Comparison of ENCODE assay signal across 9 mouse cellular contexts in the genomic region with DNA sequence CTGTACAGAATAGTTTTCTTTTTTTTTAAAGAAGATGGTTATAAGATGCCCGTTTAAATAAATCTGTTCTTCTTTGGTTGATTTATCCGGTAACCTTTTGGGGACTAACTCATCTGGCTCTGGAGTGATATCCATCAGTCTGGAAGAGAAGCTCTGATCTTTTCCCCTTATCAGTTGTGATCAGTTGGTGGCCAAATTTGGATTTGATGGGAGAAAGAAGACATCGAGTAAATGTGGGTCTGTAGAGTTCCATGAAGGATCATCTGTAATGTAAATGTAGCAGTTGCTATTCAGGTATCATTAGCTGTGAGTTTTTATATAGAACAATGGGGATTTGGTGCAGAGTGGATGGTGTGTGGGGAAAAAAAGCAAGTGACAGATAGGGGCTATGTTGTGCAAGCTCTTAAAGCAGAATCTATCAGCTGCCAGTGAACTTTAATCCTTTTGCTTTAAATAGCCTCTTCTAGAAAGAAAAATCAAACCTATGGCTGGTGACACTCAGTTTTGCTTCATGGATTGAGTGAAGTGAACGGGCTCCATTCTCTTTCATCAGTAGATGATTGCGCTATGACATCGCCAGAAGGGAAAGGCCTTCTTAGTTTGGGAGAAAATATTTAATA. TPM values are rescaled to one million over a fixed set of nuclear protein-coding genes. Genes with fewer than 3 reads are reported as not detected.
DNase-seq lines count a peak whose midpoint lies in the region; ATAC-seq and TF ChIP-seq lines count a peak whose summit lies in the region.
"Had no signal": no experiment of that assay in that cellular context is flagged by ENCODE, and none has a peak within 500 bp of the region (broad histone marks: within the 10 kb centered on the region; RNA-seq: fewer than 3 reads in every experiment).

No protein-coding gene starts in this region.

- ATAC-seq in forebrain, embryonic 14.5 days: no peak
- ATAC-seq in liver, embryonic 14.5 days (ENCODE audit: insufficient read depth): no peak

- 34% methylated on average over 6 of the region's 6 CpGs for WGBS in forebrain, embryonic 14.5 days
- 30% methylated on average over 6 of the region's 6 CpGs for WGBS in liver, embryonic 14.5 days (ENCODE audit: insufficient replicate concordance)

- H3K27me3 ChIP-seq in forebrain, embryonic 14.5 days (replicated peaks; ENCODE audit: control insufficient read depth, insufficient read depth, low read length): no peaks in the 10 kb centered on the region
- no peaks in the 10 kb centered on the region for H3K27me3 ChIP-seq in liver, embryonic 14.5 days (ENCODE audit: control insufficient read depth, insufficient read depth, low read length)

- TF ChIP-seq CTCF in gastrocnemius, adult 2 months (IDR thresholded peaks at IDR 0.05): no peak
- no peak for TF ChIP-seq CTCF in liver, embryonic 14.5 days (IDR thresholded peaks at IDR 0.05; ENCODE audit: low read depth)

- peak overlapping the region; percentile 98 for H3K27ac ChIP-seq in gastrocnemius, adult 2 months
- no peak overlapping the region for H3K27ac ChIP-seq in forebrain, embryonic 14.5 days (ENCODE audit: low read depth, low read length)
- H3K27ac ChIP-seq in liver, embryonic 14.5 days: peak overlapping the region; percentile 73

- H3K9ac ChIP-seq in forebrain, embryonic 14.5 days (ENCODE audit: low read length): peak overlapping the region; percentile 88
- peak overlapping the region; percentile 89 for H3K9ac ChIP-seq in liver, embryonic 14.5 days (replicated peaks)

- H3K9me3 ChIP-seq in forebrain, embryonic 14.5 days (replicated peaks; ENCODE audit: control insufficient read depth, low read length): no peaks in the 10 kb centered on the region
- no peaks in the 10 kb centered on the region for H3K9me3 ChIP-seq in liver, embryonic 14.5 days (ENCODE audit: control insufficient read depth, low read length)

- peak overlapping the region; percentile 89 for H3K4me3 ChIP-seq in gastrocnemius, adult 2 months
- peak overlapping the region; percentile 72 for H3K4me3 ChIP-seq in forebrain, embryonic 14.5 days (ENCODE audit: low read depth, low read length)
- H3K4me3 ChIP-seq in liver, embryonic 14.5 days (ENCODE audit: insufficient read depth in 1 of 2, low read depth in 2 of 2, low read length in 2 of 2): peak overlapping the region; percentile 85 to 98

- DNase-seq in gastrocnemius, adult 2 months: no peak
- no peak for DNase-seq in gastrocnemius, postnatal 10 days
- DNase-seq in 416B (ENCODE audit: low read depth): peak; percentile 24
- peak; percentile 5 for DNase-seq in forebrain, embryonic 14.5 days (ENCODE audit: low spot score)
- no peak for DNase-seq in liver, embryonic 14.5 days (ENCODE audit: low read depth in 3 of 3, low spot score in 3 of 3)
- no peak for DNase-seq in yolk sac, embryonic 10.5 days (ENCODE audit: low spot score)
- DNase-seq in gastrocnemius, adult 18-20 months (ENCODE audit: low spot score): no peak
- DNase-seq in layer of hippocampus, postnatal 25 days (ENCODE audit: extremely low spot score in 1 of 2, low spot score in 1 of 2): no peak

- H3K36me3 ChIP-seq in forebrain, embryonic 14.5 days (ENCODE audit: control insufficient read depth, insufficient read depth, low read length): no peaks in the 10 kb centered on the region
- peaks cover 7% of the 10 kb centered on the region for H3K36me3 ChIP-seq in liver, embryonic 14.5 days (replicated peaks; ENCODE audit: control insufficient read depth, insufficient read depth, low read depth)

- intact Hi-C loops in gastrocnemius, adult 2 months (cut with DNase I): no loop called here

- peak overlapping the region; percentile 80 for H3K4me2 ChIP-seq in forebrain, embryonic 14.5 days (ENCODE audit: low read length)
- peak overlapping the region; percentile 93 for H3K4me2 ChIP-seq in liver, embryonic 14.5 days (ENCODE audit: low read depth)

- H3K4me1 ChIP-seq in forebrain, embryonic 14.5 days (ENCODE audit: control insufficient read depth, insufficient read depth, low read length): peaks cover 10% of the 10 kb centered on the region
- peaks cover 28 to 31% of the 10 kb centered on the region in 2 experiments for H3K4me1 ChIP-seq in liver, embryonic 14.5 days (replicated peaks; ENCODE audit: control insufficient read depth in 2 of 2, insufficient read depth in 2 of 2, low read length in 1 of 2)

- no peak for TF ChIP-seq EP300 in liver, embryonic 14.5 days (IDR thresholded peaks at IDR 0.05; ENCODE audit: low read depth)

RNA-seq across cellular contexts. Expression of a gene that starts 1.1 kb away (rescaled TPM):
- total RNA-seq in gastrocnemius, adult 2 months (2021): 10 to 100 TPM; 16.8 to 17.6 TPM
- total RNA-seq in gastrocnemius, postnatal 10 days (2021): 10 to 100 TPM; 20.5 to 27.2 TPM
- polyA plus RNA-seq in forebrain, embryonic 14.5 days (2014; fragmentation: Nextera tagmentation; extraction: Ambion mirVana): 15.9 and 18.9 TPM in 2 replicates
- polyA plus RNA-seq in liver, embryonic 14.5 days (2012; rRNA removed): 36.6 and 42.5 TPM in 2 replicates
- polyA plus RNA-seq in liver, embryonic 14.5 days (2014; fragmentation: Nextera tagmentation; extraction: Ambion mirVana): 25.8 and 28.5 TPM in 2 replicates
- total RNA-seq in gastrocnemius, adult 18-20 months (2021): 10 to 100 TPM; 14.9 to 17.5 TPM
- total RNA-seq in layer of hippocampus, postnatal 25 days (2021): 10 to 100 TPM; 39.7 to 48.8 TPM

RNA-seq across cellular contexts. Expression of a gene that starts 10.8 kb away (rescaled TPM):
- total RNA-seq in gastrocnemius, adult 2 months (2021): 10 to 100 TPM; 40.9 to 41.5 TPM
- total RNA-seq in gastrocnemius, postnatal 10 days (2021): 10 to 100 TPM; 38.7 to 43.0 TPM
- polyA plus RNA-seq in forebrain, embryonic 14.5 days (2014; fragmentation: Nextera tagmentation; extraction: Ambion mirVana): 18.9 and 22.8 TPM in 2 replicates
- polyA plus RNA-seq in liver, embryonic 14.5 days (2012; rRNA removed): 8.3 and 13.2 TPM in 2 replicates
- polyA plus RNA-seq in liver, embryonic 14.5 days (2014; fragmentation: Nextera tagmentation; extraction: Ambion mirVana): 18.9 and 19.4 TPM in 2 replicates
- 10 to 100 TPM; 37.0 to 41.0 TPM for total RNA-seq in gastrocnemius, adult 18-20 months (2021)
- total RNA-seq in layer of hippocampus, postnatal 25 days (2021): 10 to 100 TPM; 60.8 to 64.6 TPM

RNA-seq across cellular contexts. Expression of a gene that starts 47.1 kb away (rescaled TPM):
- total RNA-seq in gastrocnemius, adult 2 months (2021): 1 to 10 TPM in 1 of 2 experiments, under 1 TPM in 1; 0.79 to 1.4 TPM
- total RNA-seq in gastrocnemius, postnatal 10 days (2021): under 1 TPM; 0.65 to 0.87 TPM
- not detected in 2 replicates for polyA plus RNA-seq in forebrain, embryonic 14.5 days (2014; fragmentation: Nextera tagmentation; extraction: Ambion mirVana)
- 0.17 TPM in 2 replicates for polyA plus RNA-seq in liver, embryonic 14.5 days (2012; rRNA removed)
- polyA plus RNA-seq in liver, embryonic 14.5 days (2014; fragmentation: Nextera tagmentation; extraction: Ambion mirVana): not detected in 2 replicates
- total RNA-seq in gastrocnemius, adult 18-20 months (2021): 1 to 10 TPM; 1.1 to 1.2 TPM
- 1 to 10 TPM in 1 of 2 experiments, under 1 TPM in 1; 0.59 to 1.2 TPM for total RNA-seq in layer of hippocampus, postnatal 25 days (2021)
- total RNA-seq: common myeloid progenitor, adult 5-6 weeks had no signal

Comparison
In these comparisons a context has a peak if more than half of its experiments do, and no peak if none do; other contexts are left out.
1. DNase-seq: peak in 416B (single experiment) and forebrain, embryonic 14.5 days (single experiment); none in gastrocnemius, adult 2 months (single experiment), gastrocnemius, postnatal 10 days (single experiment), liver, embryonic 14.5 days (0 of 3), yolk sac, embryonic 10.5 days (single experiment), gastrocnemius, adult 18-20 months (single experiment) and layer of hippocampus, postnatal 25 days (0 of 2).
2. Peak in every context shown above with its lines, with median percentiles within 50 percentile points of each other: H3K4me3 ChIP-seq.